Mouse (Mus musculus): ENCODE measurements around the gene Map3k9.
A peak's percentile ranks its signal among the peaks of the same experiment; 100 is the strongest.

DNA sequence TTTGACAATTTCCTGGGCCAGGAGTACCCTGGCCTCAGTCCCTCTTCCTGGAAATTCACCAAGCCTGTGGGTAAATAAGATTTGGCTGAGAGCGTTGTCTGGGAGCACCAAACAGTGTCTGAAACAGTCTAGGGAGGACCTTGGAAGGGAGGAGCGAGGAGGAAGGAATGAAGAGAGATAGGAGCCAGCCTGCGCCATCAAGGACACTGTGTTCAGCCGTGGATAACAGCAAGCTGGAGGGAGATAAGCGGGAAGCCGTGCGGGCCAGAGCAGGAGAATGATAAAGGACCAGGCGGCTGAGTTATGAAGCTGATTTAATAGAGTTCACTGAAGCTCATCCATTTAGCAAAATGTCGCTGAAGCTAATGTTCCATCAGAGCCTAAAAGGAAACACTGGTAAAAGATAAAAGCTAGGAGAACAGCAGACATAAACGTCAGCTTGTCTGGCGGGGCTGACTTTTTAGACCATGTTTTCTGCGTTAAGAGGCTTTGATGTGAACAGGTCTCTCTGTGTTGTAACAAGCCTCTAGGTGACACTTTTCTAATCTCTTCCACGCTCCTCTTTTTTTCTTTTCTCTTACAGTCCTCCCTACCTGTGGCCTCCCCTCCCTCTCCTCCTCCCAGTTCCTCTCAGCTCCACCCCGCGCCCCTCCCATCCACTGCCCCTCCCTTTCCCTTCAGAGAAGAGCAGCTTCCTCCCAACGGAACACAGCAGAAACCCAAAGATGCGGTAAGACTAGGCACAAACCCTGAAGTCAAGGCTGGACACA, 26.0 kb upstream of the Map3k9 start:
- TF ChIP-seq POLR2A (IDR thresholded peaks at IDR 0.05; ENCODE audit: low read depth, low read length): peak; percentile 49; the same call in 1 of the 2 replicates
- no peak for TF ChIP-seq CTCF (IDR thresholded peaks at IDR 0.05; ENCODE audit: extremely low read depth, insufficient read length, insufficient replicate concordance, low read depth, low read length)
